Mouse (Mus musculus) C2C12 (cell line): Measurements from ENCODE around the gene 2310022B05Rik. TPM values are rescaled to one million over a fixed set of nuclear protein-coding genes. Genes with fewer than 3 reads are reported as not detected.

Source experiments
- H3K27me3 ChIP-seq: one replicate; pipeline ENCODE4 v1.6.1; 2011; ENCODE audit not compliant: control insufficient read depth, insufficient read depth, insufficient read length
- H3K36me3 ChIP-seq: one replicate; pipeline ENCODE4 v1.6.1; 2011; ENCODE audit not compliant: control insufficient read depth, insufficient read depth
- H3K4me3 ChIP-seq: one replicate; pipeline ENCODE4 v1.5.1; 2011; ENCODE audit warnings: mild to moderate bottlenecking, control low read depth; ENCODE audit not compliant: poor library complexity, insufficient read depth, severe bottlenecking
- H3K79me2 ChIP-seq: one replicate; pipeline ENCODE4 v1.6.1; 2011; ENCODE audit not compliant: control insufficient read depth, insufficient read depth
- H3K79me3 ChIP-seq: one replicate; pipeline ENCODE4 v1.6.1; 2011; ENCODE audit warnings: low read depth, control low read depth
- H3ac ChIP-seq: one replicate; pipeline ENCODE3; 2011; ENCODE audit warnings: low read depth; ENCODE audit not compliant: control insufficient read depth, insufficient read length
- CEBPB ChIP-seq: IDR thresholded peaks from one replicate; pipeline ENCODE4 v1.6.1; 2011; ENCODE audit warnings: low read depth, mild to moderate bottlenecking, control low read depth, moderate library complexity
- CTCF ChIP-seq: IDR thresholded peaks from one replicate; pipeline ENCODE4 v1.5.1; 2011; ENCODE audit not compliant: control insufficient read depth, insufficient read depth, insufficient read length
- FOSL1 ChIP-seq: IDR thresholded peaks from one replicate; pipeline ENCODE4 v1.8.0; 2011; ENCODE audit warnings: mild to moderate bottlenecking, low read length; ENCODE audit not compliant: poor library complexity, insufficient read depth, severe bottlenecking
- MAX ChIP-seq: IDR thresholded peaks from one replicate; pipeline ENCODE4 v1.6.1; 2011; ENCODE audit warnings: mild to moderate bottlenecking, control low read depth
- MYOD1 ChIP-seq: IDR thresholded peaks from one replicate; pipeline ENCODE4 v1.6.1; 2011; ENCODE audit warnings: low read depth; ENCODE audit not compliant: control insufficient read depth, insufficient read length
- MYOG ChIP-seq: IDR thresholded peaks from one replicate; pipeline ENCODE4 v1.6.1; 2011; ENCODE audit not compliant: control insufficient read depth, insufficient read length; ENCODE audit errors: extremely low read depth
- USF1 ChIP-seq: IDR thresholded peaks from one replicate; pipeline ENCODE4 v1.6.1; 2011; ENCODE audit warnings: low read depth, mild to moderate bottlenecking, control low read depth, moderate library complexity
- polyA plus RNA-seq: library from polyadenylated mRNA; unstranded; fragments of >200 nt; fragmentation: generic; extraction: Trizol; gene quantifications from one replicate; pipeline ENCODE4 v1.2.1, GENCODE M21; 2012; ENCODE audit warnings: missing spikeins

Gene 2310022B05Rik
- polyA plus RNA-seq, 1 experiment: 52.1 TPM

DNA sequence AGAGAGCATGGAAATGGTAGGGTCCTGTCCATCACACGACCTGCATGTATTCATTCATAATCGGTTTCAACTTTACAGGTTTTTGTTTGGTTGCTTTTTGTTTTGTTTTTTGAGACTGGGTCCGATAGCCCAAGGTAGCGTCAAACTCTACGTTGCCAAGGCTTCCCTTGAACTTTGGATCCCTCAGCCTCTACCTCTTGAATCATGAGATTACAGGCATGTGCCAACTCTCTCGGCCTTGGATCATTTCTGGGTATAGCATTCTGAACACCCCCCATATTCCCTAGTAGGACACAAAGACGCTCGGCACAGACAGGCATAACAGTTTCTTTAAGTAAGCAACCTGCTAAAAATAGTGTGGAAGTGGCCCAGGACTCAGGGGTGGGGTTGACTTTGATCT lies 21.6 kb downstream of the 2310022B05Rik start:
- Histone ChIP-seq H3K36me3 (peaks cover 29% of the 10 kb centered on the region), H3K27me3 (no peaks in the 10 kb centered on the region), H3K79me3 (peaks cover 16% of the 10 kb centered on the region), H3K79me2 (peaks cover 46% of the 10 kb centered on the region), H3K4me3 (no peak overlapping the region), H3ac (no peak overlapping the region)
- TF ChIP-seq MYOG (no peak), CEBPB (no peak), MYOD1 (no peak), FOSL1 (no peak), MAX (no peak)

DNA sequence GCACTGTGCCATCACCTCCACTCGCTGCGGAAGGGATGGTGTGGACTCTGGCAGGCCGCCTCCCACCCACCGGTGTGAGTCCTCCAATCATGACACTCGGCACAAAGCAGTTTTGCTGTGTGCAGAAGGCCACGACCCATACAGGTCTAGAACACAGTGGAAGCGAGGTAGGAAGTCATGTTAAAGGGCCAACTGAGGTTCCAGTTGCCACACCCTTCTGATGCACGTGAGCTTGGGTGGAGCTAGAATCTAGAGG lies 28.0 kb downstream of the 2310022B05Rik start:
- peaks cover 20% of the 10 kb centered on the region for H3K36me3 ChIP-seq
- TF ChIP-seq CEBPB (no peak), MYOD1 (no peak), FOSL1 (no peak), MAX (no peak), CTCF (no peak), MYOG (no peak), USF1 (no peak)
- peaks cover 1% of the 10 kb centered on the region for H3K79me3 ChIP-seq
- no peaks in the 10 kb centered on the region for H3K27me3 ChIP-seq
- H3K4me3 ChIP-seq: no peak overlapping the region
- H3ac ChIP-seq: no peak overlapping the region
- H3K79me2 ChIP-seq: no peaks in the 10 kb centered on the region

DNA sequence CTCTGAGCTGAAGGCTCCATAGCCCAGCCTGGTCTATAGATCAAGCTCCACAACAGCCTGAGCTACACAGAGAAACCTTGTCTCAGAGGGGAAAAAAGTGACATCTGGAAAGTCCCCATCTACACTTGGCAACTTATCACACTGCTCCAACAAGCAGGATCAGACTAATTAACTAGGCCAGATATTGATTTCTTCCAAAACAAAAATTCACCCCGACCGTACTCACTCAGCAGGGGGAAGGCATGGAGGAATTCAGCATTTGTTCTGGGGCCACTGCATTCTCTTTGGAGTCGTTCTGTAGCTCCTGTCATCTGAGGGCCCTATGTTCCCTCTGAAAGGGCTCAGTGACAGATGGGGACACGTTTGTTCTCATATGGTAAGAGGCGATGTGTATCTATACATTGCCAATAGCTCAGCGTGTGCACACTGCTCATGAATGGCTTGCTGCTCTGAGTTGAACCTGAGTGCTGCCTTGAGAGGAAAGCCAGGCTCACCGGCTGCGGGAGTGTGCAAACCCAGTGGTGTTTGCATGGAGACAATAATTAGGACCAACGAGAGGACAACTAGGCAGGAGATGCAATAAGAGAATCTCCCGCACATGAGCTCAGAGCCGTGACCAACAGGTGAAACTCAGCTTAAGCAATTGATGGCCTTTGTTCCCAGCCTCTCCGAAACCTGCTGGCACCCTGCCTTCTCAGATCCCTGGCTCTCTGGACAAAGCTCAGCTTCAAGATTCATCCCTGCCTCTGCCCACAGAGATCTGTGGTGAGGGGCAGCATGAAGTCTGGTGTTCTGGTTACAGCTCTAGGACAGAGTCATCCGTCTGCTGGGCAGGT lies 28.5 kb downstream of the 2310022B05Rik start:
- H3ac ChIP-seq: no peak overlapping the region
- no peaks in the 10 kb centered on the region for H3K79me3 ChIP-seq
- H3K27me3 ChIP-seq: no peaks in the 10 kb centered on the region
- H3K4me3 ChIP-seq: no peak overlapping the region
- peaks cover 20% of the 10 kb centered on the region for H3K36me3 ChIP-seq
- TF ChIP-seq MAX (no peak), FOSL1 (no peak), USF1 (no peak), MYOG (no peak), CEBPB (no peak), CTCF (no peak), MYOD1 (no peak)
- H3K79me2 ChIP-seq: no peaks in the 10 kb centered on the region

DNA sequence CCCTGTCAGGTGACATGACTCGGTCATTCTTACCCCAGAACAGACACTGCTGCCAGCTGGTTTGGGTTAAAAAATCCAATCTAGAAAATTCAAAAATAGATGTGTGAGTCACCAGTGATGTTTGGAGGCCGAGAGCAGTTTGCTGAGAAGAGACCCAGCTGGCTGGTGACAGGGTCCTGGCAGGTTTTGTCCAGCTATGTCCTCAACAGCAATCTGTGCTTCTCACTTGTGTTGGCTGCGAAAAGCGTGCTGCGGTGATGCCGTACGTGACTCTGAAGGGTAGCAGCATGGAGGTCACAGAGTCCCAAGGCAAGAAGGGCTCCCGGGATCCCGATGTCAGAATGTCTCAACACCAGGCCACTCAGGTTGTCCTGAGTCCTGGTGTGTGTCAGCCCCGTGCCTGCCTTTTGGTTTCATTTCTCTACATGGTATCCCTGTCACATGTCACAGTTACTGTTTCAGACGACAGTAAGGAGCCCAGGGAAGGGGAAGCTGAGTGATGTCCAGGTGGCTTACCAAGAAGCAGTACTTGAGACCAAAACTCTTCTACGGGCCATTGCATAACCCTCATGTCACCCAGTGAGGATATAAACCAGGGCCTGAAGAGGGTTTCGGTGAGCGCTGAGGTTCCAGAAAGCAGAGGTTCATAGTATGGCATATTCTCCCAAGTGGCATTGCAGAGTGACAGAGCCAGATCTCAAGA lies 30.0 kb downstream of the 2310022B05Rik start:
- Histone ChIP-seq H3K4me3 (no peak overlapping the region), H3K79me3 (no peaks in the 10 kb centered on the region), H3K36me3 (peaks cover 13% of the 10 kb centered on the region), H3K27me3 (no peaks in the 10 kb centered on the region), H3K79me2 (no peaks in the 10 kb centered on the region), H3ac (no peak overlapping the region)
- peak; percentile 23 for TF ChIP-seq USF1
- TF ChIP-seq CTCF: no peak

DNA sequence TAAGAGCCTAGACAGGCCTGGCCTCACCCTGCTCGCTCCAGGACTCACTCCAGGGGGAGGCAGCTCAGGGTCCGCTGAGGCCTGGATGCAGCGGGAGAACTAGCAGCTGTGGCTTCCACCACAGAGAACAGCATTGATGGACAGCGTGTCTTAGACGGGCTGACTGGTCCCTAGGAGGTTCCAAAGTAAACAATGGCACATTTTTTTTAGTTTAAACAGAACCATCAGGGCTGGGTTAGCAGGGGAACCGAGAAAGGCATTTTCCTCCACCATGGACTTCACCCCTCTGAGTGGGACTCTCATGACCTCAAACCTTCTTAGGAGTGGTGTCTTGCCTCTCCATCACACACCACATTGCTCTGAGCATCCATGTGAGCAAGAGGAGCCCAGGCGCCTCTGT lies 31.2 kb downstream of the 2310022B05Rik start:
- TF ChIP-seq MYOD1 (no peak), MYOG (no peak), CTCF (no peak), CEBPB (no peak), MAX (no peak), USF1 (no peak), FOSL1 (no peak)
- Histone ChIP-seq H3K27me3 (no peaks in the 10 kb centered on the region), H3K79me2 (no peaks in the 10 kb centered on the region)

DNA sequence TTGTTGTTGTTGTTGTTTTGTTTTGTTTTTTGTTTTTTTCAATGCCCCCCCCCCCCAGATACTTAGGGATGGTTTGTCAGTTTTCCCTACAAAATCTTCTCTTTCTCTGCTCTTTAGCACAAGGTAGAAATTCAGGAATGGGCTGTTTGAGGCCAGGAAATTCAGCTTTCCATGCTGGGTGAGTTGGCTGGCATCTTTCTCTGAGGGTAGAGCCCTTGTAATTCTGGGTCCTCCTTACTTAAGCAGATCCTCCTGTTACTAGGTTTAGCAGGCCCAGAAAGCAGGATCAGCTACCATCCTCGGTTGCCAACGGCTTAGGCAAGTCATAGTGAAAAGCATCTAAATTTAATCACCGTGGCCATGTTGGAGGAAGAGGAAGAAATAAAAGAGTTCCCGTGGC lies 32.3 kb downstream of the 2310022B05Rik start:
- Histone ChIP-seq H3K27me3 (no peaks in the 10 kb centered on the region), H3K79me2 (no peaks in the 10 kb centered on the region), H3K4me3 (no peak overlapping the region), H3K79me3 (no peaks in the 10 kb centered on the region), H3ac (no peak overlapping the region), H3K36me3 (peaks cover under 1% of the 10 kb centered on the region)
- TF ChIP-seq USF1 (no peak), CEBPB (no peak), MYOG (no peak), MYOD1 (no peak), CTCF (no peak), FOSL1 (no peak), MAX (no peak)

More for the DNA sequence above, 31.2 kb downstream of the 2310022B05Rik start:
- Histone ChIP-seq H3K36me3 (peaks cover 6% of the 10 kb centered on the region), H3K4me3 (no peak overlapping the region), H3ac (no peak overlapping the region), H3K79me3 (no peaks in the 10 kb centered on the region)
